ENCODE assay signal across 19 mouse cellular contexts in the genomic region with DNA sequence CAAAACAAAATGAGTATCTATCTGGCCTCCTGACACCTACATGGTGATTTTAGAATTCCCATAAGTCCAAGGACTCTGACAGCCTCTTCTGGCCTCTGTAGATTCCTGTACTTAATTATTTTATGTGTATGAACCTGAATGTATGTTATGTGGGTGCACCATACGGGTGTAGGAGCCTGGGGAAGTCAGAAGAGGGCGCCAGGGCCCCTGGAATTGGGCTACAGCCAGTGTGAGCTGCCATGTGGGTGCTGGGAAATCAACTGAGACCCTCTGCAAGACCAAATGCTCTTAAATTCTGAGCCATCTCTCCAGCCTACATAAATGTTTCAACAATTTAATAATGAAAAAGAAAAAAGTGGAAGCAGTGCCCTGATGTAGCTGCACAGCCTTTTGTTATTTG. TPM values are rescaled to one million over a fixed set of nuclear protein-coding genes. Genes with fewer than 3 reads are reported as not detected.
A peak's percentile ranks its signal among the peaks of the same experiment; 100 is the strongest.
DNase-seq lines count a peak whose midpoint lies in the region; ATAC-seq lines count a peak whose summit lies in the region.
"Had no signal": no experiment of that assay in that cellular context is flagged by ENCODE, and none has a peak within 500 bp of the region (broad histone marks: within the 10 kb centered on the region; RNA-seq: fewer than 3 reads in every experiment).

No protein-coding gene starts in this region.

- H3K9me3 ChIP-seq in heart, embryonic 10.5 days: no peaks in the 10 kb centered on the region
- peaks cover 5% of the 10 kb centered on the region; the same call in 1 of the 2 replicates for H3K9me3 ChIP-seq in midbrain, embryonic 10.5 days (replicated peaks)
- peaks cover 3% of the 10 kb centered on the region; the same call in 1 of the 2 replicates for H3K9me3 ChIP-seq in midbrain, embryonic 13.5 days

- H3K27me3 ChIP-seq in heart, embryonic 10.5 days (ENCODE audit: insufficient read depth, poor library complexity, severe bottlenecking): no peaks in the 10 kb centered on the region
- H3K27me3 ChIP-seq in midbrain, embryonic 10.5 days (ENCODE audit: low read depth, poor library complexity, severe bottlenecking): no peaks in the 10 kb centered on the region
- no peaks in the 10 kb centered on the region for H3K27me3 ChIP-seq in midbrain, embryonic 13.5 days
- H3K27me3 ChIP-seq: embryonic facial prominence, embryonic 12.5 days had no signal

- no peak overlapping the region for H3K27ac ChIP-seq in heart, embryonic 10.5 days
- no peak overlapping the region for H3K27ac ChIP-seq in midbrain, embryonic 10.5 days (replicated peaks)
- H3K27ac ChIP-seq in midbrain, embryonic 13.5 days: no peak overlapping the region
- H3K27ac ChIP-seq: embryonic facial prominence, embryonic 12.5 days; macrophage had no signal

- H3K36me3 ChIP-seq in heart, embryonic 10.5 days: no peaks in the 10 kb centered on the region
- no peaks in the 10 kb centered on the region for H3K36me3 ChIP-seq in midbrain, embryonic 10.5 days
- no peaks in the 10 kb centered on the region for H3K36me3 ChIP-seq in midbrain, embryonic 13.5 days
- H3K36me3 ChIP-seq: embryonic facial prominence, embryonic 12.5 days had no signal

- no peak overlapping the region for H3K4me3 ChIP-seq in heart, embryonic 10.5 days
- H3K4me3 ChIP-seq in midbrain, embryonic 10.5 days: no peak overlapping the region
- H3K4me3 ChIP-seq in midbrain, embryonic 13.5 days (replicated peaks): no peak overlapping the region
- H3K4me3 ChIP-seq: embryonic facial prominence, embryonic 12.5 days had no signal

- WGBS in heart, embryonic 10.5 days: 44% methylated on average over 2 of the region's 2 CpGs
- WGBS in midbrain, embryonic 10.5 days: 42% methylated on average over 2 of the region's 2 CpGs
- WGBS in midbrain, embryonic 13.5 days: 40% methylated on average over 2 of the region's 2 CpGs

- no peaks in the 10 kb centered on the region for H3K4me1 ChIP-seq in heart, embryonic 10.5 days
- H3K4me1 ChIP-seq in midbrain, embryonic 10.5 days: no peaks in the 10 kb centered on the region
- H3K4me1 ChIP-seq in midbrain, embryonic 13.5 days (replicated peaks): no peaks in the 10 kb centered on the region
- H3K4me1 ChIP-seq: embryonic facial prominence, embryonic 12.5 days had no signal

- ATAC-seq in midbrain, embryonic 13.5 days: no peak
- ATAC-seq: CD4-positive, CD25-positive, alpha-beta regulatory T cell, adult 4 months; hindbrain, embryonic 16.5 days had no signal

- no peak overlapping the region for H3K4me2 ChIP-seq in midbrain, embryonic 13.5 days (replicated peaks)
- H3K4me2 ChIP-seq: embryonic facial prominence, embryonic 12.5 days had no signal

- H3K9ac ChIP-seq in midbrain, embryonic 13.5 days (replicated peaks): no peak overlapping the region
- H3K9ac ChIP-seq: embryonic facial prominence, embryonic 12.5 days had no signal

- DNase-seq in heart, embryonic 10.5 days (ENCODE audit: low spot score): peak; percentile 46
- no peak for DNase-seq in heart, postnatal 4 days
- peak; percentile 10 for DNase-seq in midbrain, embryonic 10.5 days (ENCODE audit: low spot score)
- peak; percentile 36 for DNase-seq in ZHBTc4 (ENCODE audit: low read depth, low spot score)
- no peak for DNase-seq in frontal cortex, postnatal 10 days (ENCODE audit: low spot score in 2 of 2)
- DNase-seq in right cerebral cortex, adult 2 months (ENCODE audit: low spot score in 2 of 2): no peak
- DNase-seq: cerebellum, postnatal 36 days; layer of hippocampus, postnatal 36 days; left cerebral cortex, postnatal 4 days; lung, adult 2 months; midbrain, embryonic 14.5 days; thymus, postnatal 36 days had no signal

RNA-seq across cellular contexts. Expression of a gene that starts 10.9 kb away (rescaled TPM):
- polyA plus RNA-seq in heart, embryonic 10.5 days (2016; fragmentation: Nextera tagmentation; extraction: Ambion mirVana): 1,513 and 2,033 TPM in 2 replicates
- 1,000 to 10,000 TPM in 1 of 2 experiments, 100 to 1,000 TPM in 1; 930 to 1,002 TPM for total RNA-seq in heart, postnatal 4 days (2021)
- 2,836 and 2,964 TPM in 2 replicates for polyA plus RNA-seq in midbrain, embryonic 10.5 days (2016; fragmentation: Nextera tagmentation; extraction: Ambion mirVana)
- polyA plus RNA-seq in midbrain, embryonic 13.5 days (2015; fragmentation: Nextera tagmentation; extraction: Ambion mirVana): 3,928 and 4,113 TPM in 2 replicates

RNA-seq across cellular contexts. Expression of a gene that starts 23.9 kb away (rescaled TPM):
- 0.25 and 0.49 TPM in 2 replicates for polyA plus RNA-seq in heart, embryonic 10.5 days (2016; fragmentation: Nextera tagmentation; extraction: Ambion mirVana)
- total RNA-seq in heart, postnatal 4 days (2021): under 1 TPM in 1 of 2 experiments, not detected in 1; 0.34 TPM
- 0.61 and 0.62 TPM in 2 replicates for polyA plus RNA-seq in midbrain, embryonic 10.5 days (2016; fragmentation: Nextera tagmentation; extraction: Ambion mirVana)
- 1.9 and 2.2 TPM in 2 replicates for polyA plus RNA-seq in midbrain, embryonic 13.5 days (2015; fragmentation: Nextera tagmentation; extraction: Ambion mirVana)
- total RNA-seq: heart, adult 8-10 months; heart, postnatal 25 days had no signal
- polyA plus RNA-seq: macrophage had no signal

RNA-seq across cellular contexts. Expression of a gene that starts 41.1 kb away (rescaled TPM):
- polyA plus RNA-seq in heart, embryonic 10.5 days (2016; fragmentation: Nextera tagmentation; extraction: Ambion mirVana): 32.5 and 35.9 TPM in 2 replicates
- 10 to 100 TPM; 31.4 to 34.4 TPM for total RNA-seq in heart, postnatal 4 days (2021)
- 34.5 and 41.8 TPM in 2 replicates for polyA plus RNA-seq in midbrain, embryonic 10.5 days (2016; fragmentation: Nextera tagmentation; extraction: Ambion mirVana)
- polyA plus RNA-seq in midbrain, embryonic 13.5 days (2015; fragmentation: Nextera tagmentation; extraction: Ambion mirVana): 80.9 and 81.1 TPM in 2 replicates

Comparison
In these comparisons a context has a peak if more than half of its experiments do, and no peak if none do; other contexts are left out.
1. DNase-seq: peak in heart, embryonic 10.5 days (single experiment), midbrain, embryonic 10.5 days (single experiment) and ZHBTc4 (single experiment); none in heart, postnatal 4 days (single experiment), frontal cortex, postnatal 10 days (0 of 2) and right cerebral cortex, adult 2 months (0 of 2).